Mouse (Mus musculus) layer of hippocampus, adult 9-11 months (tissue): ENCODE measurements around the gene Odr4.

Source experiments
- DNase-seq: peaks from one replicate; pipeline ENCODE4 v3.0.0; 2022

Odr4 gene

DNA sequence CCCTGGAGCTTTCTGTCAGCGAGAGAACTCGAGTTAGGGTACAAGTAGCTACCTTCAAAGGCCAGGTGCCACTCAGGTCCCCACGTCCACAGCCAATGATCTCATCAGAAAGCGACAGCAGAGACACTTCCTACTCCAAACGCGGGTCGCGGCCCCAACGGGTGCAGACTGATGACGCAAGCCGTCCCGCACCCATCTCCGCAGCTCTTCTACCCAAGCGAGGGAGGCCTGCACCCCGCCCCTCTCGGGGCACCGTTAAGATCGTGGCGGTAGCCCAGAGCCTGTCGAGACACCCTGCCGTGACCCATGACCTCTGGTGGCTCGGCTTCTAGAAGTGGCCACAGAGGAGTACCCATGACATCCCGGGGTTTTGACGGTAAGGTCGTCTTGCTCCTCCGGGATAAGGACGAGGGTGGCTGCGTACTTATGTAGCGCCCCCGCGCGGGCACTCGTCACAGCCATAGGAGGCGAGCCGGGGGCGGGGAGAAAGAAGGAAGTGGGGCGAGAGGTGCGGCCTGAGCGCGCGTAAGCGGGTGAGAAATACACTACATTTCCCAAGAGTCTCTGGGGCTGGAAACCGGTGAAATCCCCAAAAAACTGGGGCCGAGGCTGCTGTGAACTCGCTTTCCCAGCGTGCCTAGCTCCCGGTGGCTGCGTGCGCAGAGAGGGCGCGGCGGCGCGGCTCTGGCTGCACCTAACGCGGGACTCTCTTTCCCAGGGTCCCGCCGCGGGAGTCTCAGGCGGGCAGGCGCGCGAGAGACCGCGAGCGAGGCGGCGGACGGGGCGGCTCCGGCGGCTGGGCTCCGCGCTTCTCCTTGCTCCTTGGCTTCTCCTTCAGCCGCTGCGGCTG lies at the start of gene Odr4, which contains the start of gene Tpr:
Odr4 (minus strand) TSS at position 443 of the 850 bp plus-strand sequence.
Tpr (plus strand) TSS at position 201 of the 850 bp plus-strand sequence.
- DNase-seq, result peak; percentile 99

DNA sequence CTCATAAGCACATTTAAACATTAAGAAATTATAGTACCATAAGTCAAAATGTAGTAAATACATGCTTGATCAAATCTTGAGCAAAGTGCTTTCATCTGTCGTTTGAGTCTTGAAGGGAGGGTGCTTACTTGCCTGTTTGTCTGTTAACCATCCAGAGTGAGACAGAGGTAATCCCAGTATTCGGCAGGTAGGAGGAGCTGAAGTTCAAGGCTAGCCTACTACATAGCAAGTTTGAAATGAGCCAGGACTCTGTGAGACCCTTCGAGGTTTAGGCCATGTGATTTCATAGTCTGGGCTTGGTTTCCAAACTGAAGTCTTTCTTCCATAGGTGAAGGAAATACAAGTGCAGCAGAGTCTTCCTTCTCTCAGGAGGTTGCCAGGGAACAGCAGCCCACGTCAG lies 48.9 kb upstream of the Odr4 start:
- DNase-seq, result no peak

DNA sequence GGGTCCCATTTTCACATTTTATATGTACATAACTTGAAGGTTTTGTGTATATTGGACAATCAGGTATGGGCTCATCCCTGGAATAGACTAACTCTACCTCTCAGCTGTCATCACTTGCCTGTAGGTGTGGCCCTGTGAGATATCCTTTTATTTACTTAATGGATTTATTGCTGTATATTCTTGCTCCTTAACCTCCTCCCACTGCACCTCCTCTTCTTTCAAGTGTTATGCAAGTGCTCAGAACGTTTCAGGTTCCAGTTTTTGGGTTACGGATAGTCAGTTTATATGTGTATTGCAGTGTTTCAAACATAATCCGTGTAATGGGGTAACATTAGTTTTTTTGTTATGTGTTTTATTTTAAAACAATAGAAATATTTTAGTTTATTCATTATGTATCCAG lies 45.8 kb upstream of the Odr4 start:
- DNase-seq, result no peak

- DNase-seq, result no peak
These were observed 33.3 kb upstream of the Odr4 start for GRCm38 (mm10) chr1:150426216-150426615.

DNA sequence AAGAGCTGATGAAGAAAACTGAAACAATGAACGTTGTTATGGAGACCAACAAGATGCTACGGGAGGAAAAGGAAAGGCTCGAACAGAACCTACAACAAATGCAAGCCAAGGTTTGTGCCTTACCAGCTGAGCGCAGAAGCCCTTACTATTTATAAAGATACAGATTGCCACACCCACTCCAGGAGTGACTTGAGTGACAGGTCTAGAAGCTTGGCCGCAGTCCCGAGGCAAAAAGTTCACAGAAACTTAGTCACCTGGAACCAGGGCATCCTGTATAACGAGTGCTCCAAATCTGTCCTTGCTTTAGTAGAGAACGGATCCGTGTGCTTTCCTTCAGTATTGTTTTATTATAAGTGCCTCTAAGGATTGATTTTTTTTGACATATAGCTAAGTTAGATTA lies 32.8 kb upstream of the Odr4 start:
- no peak for DNase-seq

DNA sequence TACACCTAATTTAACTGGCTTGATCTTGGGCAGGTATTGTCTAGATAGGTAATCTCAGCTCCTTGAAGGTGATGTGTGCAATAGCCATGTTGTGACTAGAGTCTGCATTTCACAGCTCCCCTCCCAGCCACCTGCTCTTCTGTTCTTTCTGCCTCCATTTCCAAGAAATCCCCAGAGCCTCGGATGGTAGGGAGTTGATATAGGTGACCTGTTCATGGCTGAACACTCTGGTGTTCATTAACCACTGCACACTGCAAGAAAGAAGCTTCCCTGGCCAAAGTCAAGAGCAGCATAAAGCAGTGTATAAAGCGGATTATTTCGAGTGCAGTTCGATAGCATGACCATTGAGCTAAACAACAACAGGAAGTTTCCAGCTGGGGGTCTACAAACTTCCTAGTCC lies 25.5 kb upstream of the Odr4 start:
- no peak for DNase-seq

- no peak for DNase-seq
These were observed 23.1 kb upstream of the Odr4 start for GRCm38 (mm10) chr1:150416006-150416405.

GRCm38 (mm10) chr1:150409996-150410395 lies 17.1 kb upstream of the Odr4 start:
- no peak for DNase-seq

DNA sequence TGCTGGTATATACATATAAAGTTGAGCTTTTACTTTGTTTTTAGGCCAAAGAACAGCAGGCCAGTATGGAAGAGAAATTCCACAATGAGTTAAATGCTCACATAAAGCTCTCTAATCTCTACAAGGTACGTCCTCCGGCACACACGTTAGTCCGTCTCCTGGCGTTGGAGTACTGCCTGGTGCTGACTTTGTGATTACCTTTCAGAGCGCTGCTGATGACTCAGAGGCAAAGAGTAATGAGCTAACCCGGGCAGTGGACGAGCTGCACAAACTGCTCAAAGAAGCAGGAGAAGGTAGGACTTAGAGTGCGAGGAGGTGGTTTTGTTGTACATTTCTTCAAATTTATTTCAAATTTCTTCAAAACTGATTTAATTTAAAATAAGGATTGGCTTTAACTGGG lies 14.4 kb upstream of the Odr4 start:
- DNase-seq, result no peak

DNA sequence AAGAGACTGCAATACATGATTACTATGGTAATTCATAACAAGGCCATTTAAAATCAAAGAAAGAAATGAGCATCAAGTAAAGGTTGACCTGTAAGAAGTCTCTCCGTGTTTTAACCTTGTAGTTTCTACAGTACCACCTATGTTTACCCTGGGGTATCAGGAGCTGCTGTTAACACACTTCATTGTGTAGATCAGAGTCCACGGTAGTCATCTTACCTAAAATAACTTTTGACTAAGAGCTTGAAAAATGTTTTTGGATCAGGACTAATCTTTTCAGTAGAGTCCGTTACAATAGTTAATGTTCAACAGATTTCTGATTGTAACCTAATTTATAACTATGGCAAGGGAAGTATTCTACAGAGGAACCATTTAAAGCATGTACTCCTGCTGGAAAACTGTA lies 11.7 kb upstream of the Odr4 start:
- DNase-seq, result no peak

- DNase-seq, result no peak
These were observed 11.0 kb upstream of the Odr4 start for GRCm38 (mm10) chr1:150403914-150404313.

DNA sequence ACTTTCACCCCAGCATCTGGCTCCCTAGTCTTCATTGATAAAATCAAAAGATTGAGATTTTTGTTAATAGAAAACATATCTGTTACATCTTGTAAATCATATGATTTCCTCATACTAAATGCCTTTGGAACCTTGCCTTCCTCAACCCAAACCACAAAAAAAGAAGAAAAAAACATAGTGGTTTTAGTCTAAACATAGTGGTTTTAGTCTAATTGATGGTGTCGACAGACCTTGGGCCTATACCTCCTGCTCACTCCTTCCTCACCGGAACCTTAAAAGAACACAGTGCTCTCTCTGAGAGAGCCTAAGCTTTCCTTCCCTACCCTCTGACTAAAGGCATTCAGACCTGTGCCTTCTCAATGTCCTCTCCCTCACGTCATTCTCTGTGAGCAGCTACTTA lies 3.1 kb upstream of the Odr4 start:
- no peak for DNase-seq

DNA sequence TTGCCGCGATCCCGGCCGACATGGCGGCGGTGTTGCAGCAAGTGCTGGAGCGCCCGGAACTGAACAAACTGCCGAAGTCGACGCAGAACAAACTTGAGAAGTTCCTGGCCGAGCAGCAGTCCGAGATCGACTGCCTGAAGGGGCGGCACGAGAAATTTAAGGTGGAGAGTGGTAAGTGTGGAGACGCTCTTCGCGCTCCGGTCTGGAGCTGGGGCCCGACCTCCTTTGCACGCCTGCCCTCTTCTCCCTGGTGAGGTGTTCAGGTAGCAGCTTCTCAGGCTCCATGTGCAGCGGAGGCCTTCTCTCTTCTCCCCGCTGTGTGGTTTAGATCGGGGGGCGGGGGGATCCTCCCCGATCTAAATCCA lies 590 bp upstream of the Odr4 start:
- DNase-seq, result no peak

GRCm38 (mm10) chr1:150391931-150392637 lies 796 bp downstream of the Odr4 start:
- no peak for DNase-seq

- no peak for DNase-seq
These were observed 3.3 kb downstream of the Odr4 start for GRCm38 (mm10) chr1:150389390-150390129.

DNA sequence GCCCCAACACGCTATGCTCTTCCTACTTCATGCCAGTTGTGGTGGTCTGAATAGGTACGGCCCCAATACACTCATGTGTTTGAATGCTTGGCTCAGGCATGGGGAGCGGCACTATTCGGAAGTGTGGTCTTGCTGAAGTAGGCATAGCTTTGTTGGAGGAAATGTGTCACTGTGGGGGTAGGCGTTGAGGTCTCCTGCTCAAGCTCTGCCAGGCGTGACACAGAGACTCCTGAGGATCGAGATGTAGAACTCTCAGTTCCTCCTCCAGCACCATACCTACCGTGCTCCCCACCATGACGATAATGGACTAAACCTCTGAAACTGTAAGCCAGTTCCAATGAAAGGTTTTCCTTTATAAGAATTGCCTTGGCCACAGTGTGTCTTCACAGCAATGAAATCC lies 5.3 kb downstream of the Odr4 start:
- DNase-seq, result no peak

DNA sequence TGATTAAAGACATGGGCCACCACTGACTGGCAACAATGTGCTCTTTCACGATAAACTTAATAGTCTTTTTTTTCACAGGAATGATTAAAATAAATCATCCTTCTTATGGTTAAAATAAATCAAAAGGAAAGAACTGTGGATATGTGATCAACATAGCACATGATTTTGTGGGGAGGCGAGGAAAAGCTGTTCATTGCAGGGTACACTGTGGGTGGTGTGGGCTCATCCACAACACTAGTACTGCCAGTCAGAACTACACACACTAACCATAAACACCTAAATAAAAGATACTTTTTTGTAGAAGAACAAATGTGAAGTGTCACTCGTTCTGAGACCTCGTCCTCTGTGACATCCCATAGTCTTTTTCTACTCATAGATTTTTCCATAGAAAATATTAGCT lies 8.7 kb downstream of the Odr4 start:
- peak; percentile 56 for DNase-seq

- DNase-seq, result no peak
These were observed 18.6 kb downstream of the Odr4 start for GRCm38 (mm10) chr1:150374247-150374646.

DNA sequence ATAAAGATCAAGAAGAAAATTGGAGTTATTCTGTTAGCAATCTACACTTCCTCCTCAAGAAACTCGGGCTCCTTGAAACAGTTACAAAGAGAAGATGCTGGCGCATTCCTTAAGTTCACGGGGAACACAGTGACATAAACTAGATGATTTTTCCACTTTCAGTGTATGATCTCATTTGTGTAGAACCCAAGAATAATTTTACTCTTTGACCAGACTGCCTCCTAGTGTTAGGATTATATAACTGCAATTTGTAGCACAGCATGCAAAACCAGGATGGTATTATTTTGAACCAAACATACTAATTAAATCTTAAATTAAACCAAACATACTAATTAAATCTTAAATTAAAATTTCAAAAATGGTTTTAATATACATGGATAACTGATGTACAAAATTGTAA lies 20.0 kb downstream of the Odr4 start:
- no peak for DNase-seq

DNA sequence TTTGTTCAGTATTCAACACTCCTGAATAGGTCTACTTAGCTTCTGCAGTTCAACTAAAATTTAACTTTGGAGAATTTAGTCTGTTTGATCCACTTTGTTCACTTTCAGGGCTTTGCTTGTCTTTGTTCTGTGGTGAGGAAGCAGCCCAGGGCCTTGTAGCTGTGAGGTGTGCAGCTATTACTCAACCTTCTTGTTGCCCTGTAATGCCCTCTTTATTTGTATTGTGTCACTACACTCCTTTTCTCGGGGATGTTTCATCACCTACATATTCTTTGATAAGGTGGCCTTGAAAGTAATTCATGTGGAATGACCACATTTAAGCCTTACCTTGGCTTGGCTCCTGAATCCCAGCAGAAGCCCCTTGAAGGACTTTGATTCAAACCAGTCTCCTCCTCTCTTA lies 32.0 kb downstream of the Odr4 start:
- DNase-seq, result no peak

DNA sequence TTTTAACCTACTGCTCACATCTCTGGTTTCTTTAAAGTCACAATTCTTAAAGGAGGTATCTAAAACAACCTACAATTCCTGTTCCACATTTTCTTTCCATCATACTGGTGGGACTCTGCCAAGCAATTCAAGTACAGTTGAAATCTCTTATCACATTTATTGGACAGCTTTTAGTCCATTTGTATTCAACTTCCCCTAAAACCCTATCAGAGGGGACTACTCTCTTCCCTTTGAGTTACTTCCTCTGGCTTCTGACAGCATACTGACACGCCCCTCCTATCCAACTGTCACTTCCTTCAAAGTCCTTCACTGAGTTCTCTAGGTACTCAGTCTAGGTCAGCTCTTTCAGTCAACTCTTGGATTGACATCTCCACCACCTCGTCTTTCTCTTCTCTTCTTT lies 57.8 kb downstream of the Odr4 start:
- no peak for DNase-seq

DNA sequence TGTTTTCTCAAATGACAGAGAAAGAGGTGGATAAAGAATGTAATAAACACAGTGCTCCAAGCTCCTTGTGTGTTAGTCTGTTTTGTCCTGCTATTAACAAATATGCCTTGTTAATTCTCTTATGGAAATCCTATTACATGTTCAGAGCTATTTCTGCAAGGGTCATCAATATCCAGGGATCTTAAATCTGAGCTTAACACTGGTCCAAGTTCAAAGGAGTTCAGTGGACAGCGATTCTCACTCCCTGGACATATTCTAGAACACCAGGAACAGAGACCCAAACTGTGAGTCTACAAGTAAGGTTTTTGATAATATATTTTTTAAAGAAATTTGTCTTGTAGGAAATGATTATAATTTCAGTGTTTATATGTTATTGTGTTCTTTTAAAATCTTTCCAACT lies 73.7 kb downstream of the Odr4 start, which contains the start of gene Pdc:
Pdc (plus strand) TSS at position 213 of the 400 bp plus-strand sequence.
- DNase-seq, result no peak
